Mouse (Mus musculus): Measurements from ENCODE around the gene Tmem56. TPM values are rescaled to one million over a fixed set of nuclear protein-coding genes. Genes with fewer than 3 reads are reported as not detected.
A peak's percentile ranks its signal among the peaks of the same experiment; 100 is the strongest.

The Tmem56 gene
- polyA plus RNA-seq, 1 experiment = 227 TPM

DNA sequence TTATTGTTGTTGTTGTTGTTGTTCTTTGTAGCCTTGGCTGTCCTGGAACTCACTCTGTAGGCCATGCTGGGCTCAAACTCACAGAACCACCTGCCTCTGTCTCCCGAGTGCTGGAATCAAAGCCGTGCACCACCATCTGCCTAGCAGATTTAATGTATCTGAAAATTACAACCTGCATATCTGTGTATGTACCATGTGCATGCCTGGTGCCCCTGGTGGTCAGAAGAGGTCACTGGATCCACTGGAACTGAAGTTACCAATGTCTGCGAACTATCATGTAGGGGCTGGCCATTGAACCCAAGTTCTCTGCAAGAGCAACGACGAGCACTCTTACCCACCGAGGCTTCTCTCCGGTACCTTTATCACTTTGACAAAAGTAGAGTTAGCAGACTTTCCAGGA lies 23.7 kb upstream of the Tmem56 start:
- no peaks in the 10 kb centered on the region for H3K27me3 ChIP-seq (ENCODE audit: control insufficient read depth, insufficient read depth, low read length)
- H3K36me3 ChIP-seq (ENCODE audit: control insufficient read depth, insufficient read depth, low read length) = no peaks in the 10 kb centered on the region
- H3K27ac ChIP-seq (ENCODE audit: control insufficient read depth, insufficient read depth, low read depth, low read length) = no peak overlapping the region
- TF ChIP-seq POLR2A (IDR thresholded peaks at IDR 0.05; ENCODE audit: control insufficient read depth, low read depth, low read length) (no peak), CTCF (IDR thresholded peaks at IDR 0.05; ENCODE audit: control insufficient read depth, insufficient read depth, insufficient replicate concordance, low read depth, low read length) (no peak)
- no peak overlapping the region for H3K4me3 ChIP-seq (ENCODE audit: control insufficient read depth, low read depth, low read length)
- no peaks in the 10 kb centered on the region; the same call in 1 of the 2 replicates for H3K4me1 ChIP-seq (ENCODE audit: control insufficient read depth, insufficient read depth, low read length)

DNA sequence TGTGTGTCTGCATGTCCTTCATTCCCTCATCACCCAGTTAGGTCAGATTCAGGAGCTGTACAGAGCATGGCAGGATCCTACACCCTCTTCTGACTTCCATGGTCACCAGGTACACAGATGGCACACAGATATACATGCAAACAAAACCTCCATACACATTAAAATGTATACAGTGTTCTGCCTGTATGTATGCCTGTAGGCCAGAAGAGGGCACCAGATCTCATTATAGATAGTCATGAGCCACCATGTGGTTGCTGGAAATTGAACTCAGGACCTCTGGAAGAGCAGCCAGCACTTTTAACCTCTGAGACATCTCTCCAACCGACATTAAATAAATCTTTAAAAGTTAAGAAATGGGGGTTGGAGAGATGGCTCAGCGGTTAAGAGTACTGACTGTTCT lies 11.3 kb upstream of the Tmem56 start:
- Histone ChIP-seq H3K36me3 (ENCODE audit: control insufficient read depth, insufficient read depth, low read length) (no peaks in the 10 kb centered on the region), H3K4me1 (ENCODE audit: control insufficient read depth, insufficient read depth, low read length) (no peaks in the 10 kb centered on the region; the same call in none of the 2 replicates), H3K27me3 (ENCODE audit: control insufficient read depth, insufficient read depth, low read length) (no peaks in the 10 kb centered on the region), H3K4me3 (ENCODE audit: control insufficient read depth, low read depth, low read length) (no peak overlapping the region), H3K27ac (ENCODE audit: control insufficient read depth, insufficient read depth, low read depth, low read length) (no peak overlapping the region)
- TF ChIP-seq POLR2A (IDR thresholded peaks at IDR 0.05; ENCODE audit: control insufficient read depth, low read depth, low read length) = no peak
- no peak for TF ChIP-seq CTCF (IDR thresholded peaks at IDR 0.05; ENCODE audit: control insufficient read depth, insufficient read depth, insufficient replicate concordance, low read depth, low read length)

DNA sequence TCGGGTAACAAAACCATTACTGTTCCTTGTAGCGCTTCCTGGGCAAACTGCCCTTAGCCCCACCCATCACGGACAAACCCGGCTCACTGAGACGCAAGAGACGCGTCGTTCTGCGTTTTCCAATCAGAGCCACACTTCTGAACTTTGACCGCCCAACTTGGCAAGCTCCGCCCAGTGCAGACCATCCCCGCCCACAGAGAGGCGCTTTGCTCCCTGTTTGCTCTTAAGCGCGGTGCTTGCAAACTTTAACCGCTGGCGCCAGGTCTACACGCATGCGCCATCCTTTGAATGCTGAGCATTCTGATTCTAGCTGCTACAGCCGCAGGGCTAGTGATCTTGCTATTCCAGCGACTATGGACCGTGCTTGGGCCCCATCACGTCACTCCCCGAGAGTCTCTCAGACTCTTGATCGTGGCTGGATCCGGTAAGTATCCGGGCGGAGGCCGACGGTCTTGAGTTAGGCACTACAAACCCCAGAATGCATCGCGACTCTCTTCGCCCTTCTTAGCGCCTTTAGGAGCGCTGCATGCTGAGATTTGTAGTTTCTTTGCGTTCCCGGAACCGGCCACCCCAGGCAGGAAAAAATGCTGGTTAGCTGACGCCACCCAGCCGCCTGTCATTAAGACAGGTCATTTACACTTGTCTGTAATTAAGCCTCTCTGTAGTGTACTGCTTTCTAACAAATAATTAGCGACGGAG lies 8.8 kb upstream of the Tmem56 start, which contains the start of gene Alg14:
TSS of gene Alg14 (plus strand) at position 214 of the 699 bp plus-strand sequence.
- no peaks in the 10 kb centered on the region; the same call in none of the 2 replicates for H3K4me1 ChIP-seq (ENCODE audit: control insufficient read depth, insufficient read depth, low read length)
- no peaks in the 10 kb centered on the region for H3K36me3 ChIP-seq (ENCODE audit: control insufficient read depth, insufficient read depth, low read length)
- H3K27me3 ChIP-seq (ENCODE audit: control insufficient read depth, insufficient read depth, low read length) = no peaks in the 10 kb centered on the region
- H3K4me3 ChIP-seq (ENCODE audit: control insufficient read depth, low read depth, low read length) = peak within 1 kb of the TSS; percentile 97
- no peak for TF ChIP-seq CTCF (IDR thresholded peaks at IDR 0.05; ENCODE audit: control insufficient read depth, insufficient read depth, insufficient replicate concordance, low read depth, low read length)
- peak; percentile 75; the same call in 1 of the 2 replicates for TF ChIP-seq POLR2A (IDR thresholded peaks at IDR 0.05; ENCODE audit: control insufficient read depth, low read depth, low read length)
- peak within 1 kb of the TSS; percentile 96 for H3K27ac ChIP-seq (ENCODE audit: control insufficient read depth, insufficient read depth, low read depth, low read length)

DNA sequence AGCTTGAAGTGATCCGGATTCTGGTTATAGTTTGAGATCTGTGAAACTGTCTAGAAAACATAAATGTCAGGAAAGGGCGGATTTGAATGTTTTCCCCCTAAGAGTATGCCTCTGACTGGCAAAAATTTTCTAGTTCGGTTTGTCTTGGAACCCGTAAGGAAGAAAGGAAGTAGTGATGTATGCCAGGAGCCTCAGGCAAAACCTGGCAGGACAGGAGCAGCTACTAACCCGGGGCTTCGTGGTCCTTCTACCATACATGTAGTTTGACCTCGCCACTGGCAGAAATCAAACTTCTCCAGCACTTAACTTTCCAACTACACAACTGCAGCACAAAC lies 8.3 kb upstream of the Tmem56 start:
- TF ChIP-seq CTCF (IDR thresholded peaks at IDR 0.05; ENCODE audit: control insufficient read depth, insufficient read depth, insufficient replicate concordance, low read depth, low read length) (no peak), POLR2A (IDR thresholded peaks at IDR 0.05; ENCODE audit: control insufficient read depth, low read depth, low read length) (no peak)

DNA sequence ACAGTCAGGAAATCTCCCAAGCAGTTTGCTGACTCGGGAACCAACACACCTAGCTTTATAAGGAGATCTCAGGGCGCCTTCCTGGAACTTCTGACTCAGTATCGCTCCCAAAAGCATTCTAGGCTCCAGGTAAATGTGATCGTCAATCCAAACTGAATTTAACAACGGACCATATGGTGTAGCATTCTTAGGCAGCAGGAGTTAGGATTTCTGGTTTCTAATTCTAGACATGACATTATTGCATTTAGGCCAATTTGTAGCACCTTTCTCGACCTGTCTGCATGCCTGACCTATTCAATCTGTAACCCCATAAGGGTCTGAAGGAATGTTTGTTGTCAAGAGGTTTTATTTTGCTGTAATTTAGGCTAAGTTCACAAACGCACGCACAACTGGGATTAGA lies 7.8 kb upstream of the Tmem56 start:
- no peaks in the 10 kb centered on the region; the same call in none of the 2 replicates for H3K4me1 ChIP-seq (ENCODE audit: control insufficient read depth, insufficient read depth, low read length)
- H3K27me3 ChIP-seq (ENCODE audit: control insufficient read depth, insufficient read depth, low read length) = no peaks in the 10 kb centered on the region
- H3K36me3 ChIP-seq (ENCODE audit: control insufficient read depth, insufficient read depth, low read length) = no peaks in the 10 kb centered on the region
- peak overlapping the region; percentile 91; the same call in 1 of the 2 replicates for H3K27ac ChIP-seq (ENCODE audit: control insufficient read depth, insufficient read depth, low read depth, low read length)
- TF ChIP-seq CTCF (IDR thresholded peaks at IDR 0.05; ENCODE audit: control insufficient read depth, insufficient read depth, insufficient replicate concordance, low read depth, low read length) = no peak
- TF ChIP-seq POLR2A (IDR thresholded peaks at IDR 0.05; ENCODE audit: control insufficient read depth, low read depth, low read length) = no peak
- H3K4me3 ChIP-seq (ENCODE audit: control insufficient read depth, low read depth, low read length) = no peak overlapping the region

More for the DNA sequence above, 8.3 kb upstream of the Tmem56 start:
- H3K27me3 ChIP-seq (ENCODE audit: control insufficient read depth, insufficient read depth, low read length) = no peaks in the 10 kb centered on the region
- H3K27ac ChIP-seq (ENCODE audit: control insufficient read depth, insufficient read depth, low read depth, low read length) = peak overlapping the region; percentile 91
- H3K4me3 ChIP-seq (ENCODE audit: control insufficient read depth, low read depth, low read length) = peak overlapping the region; percentile 97
- H3K4me1 ChIP-seq (ENCODE audit: control insufficient read depth, insufficient read depth, low read length) = no peaks in the 10 kb centered on the region; the same call in none of the 2 replicates
- no peaks in the 10 kb centered on the region for H3K36me3 ChIP-seq (ENCODE audit: control insufficient read depth, insufficient read depth, low read length)

DNA sequence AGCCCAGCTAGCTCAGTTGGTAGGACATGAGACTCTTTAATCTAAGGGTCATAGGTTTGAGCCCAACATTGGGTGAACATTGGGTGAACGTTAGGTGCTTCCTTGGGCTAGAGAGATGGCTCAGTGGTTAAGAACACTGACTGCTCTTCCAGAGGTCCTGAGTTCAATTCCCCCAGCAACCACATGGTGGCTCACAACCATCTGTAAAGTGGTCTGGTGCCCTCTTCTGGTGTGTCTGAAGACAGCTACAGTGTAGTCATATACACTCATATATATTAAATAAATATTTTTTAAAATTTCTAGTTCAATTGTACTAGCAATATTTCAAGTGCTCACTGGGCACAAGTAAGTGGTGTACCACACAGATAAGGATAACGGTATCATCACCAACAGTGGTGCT lies 4.3 kb upstream of the Tmem56 start:
- no peak overlapping the region for H3K4me3 ChIP-seq (ENCODE audit: control insufficient read depth, low read depth, low read length)
- H3K27me3 ChIP-seq (ENCODE audit: control insufficient read depth, insufficient read depth, low read length) = no peaks in the 10 kb centered on the region
- TF ChIP-seq CTCF (IDR thresholded peaks at IDR 0.05; ENCODE audit: control insufficient read depth, insufficient read depth, insufficient replicate concordance, low read depth, low read length) (no peak), POLR2A (IDR thresholded peaks at IDR 0.05; ENCODE audit: control insufficient read depth, low read depth, low read length) (no peak)
- no peak overlapping the region for H3K27ac ChIP-seq (ENCODE audit: control insufficient read depth, insufficient read depth, low read depth, low read length)
- H3K4me1 ChIP-seq (ENCODE audit: control insufficient read depth, insufficient read depth, low read length) = no peaks in the 10 kb centered on the region; the same call in none of the 2 replicates
- no peaks in the 10 kb centered on the region for H3K36me3 ChIP-seq (ENCODE audit: control insufficient read depth, insufficient read depth, low read length)

DNA sequence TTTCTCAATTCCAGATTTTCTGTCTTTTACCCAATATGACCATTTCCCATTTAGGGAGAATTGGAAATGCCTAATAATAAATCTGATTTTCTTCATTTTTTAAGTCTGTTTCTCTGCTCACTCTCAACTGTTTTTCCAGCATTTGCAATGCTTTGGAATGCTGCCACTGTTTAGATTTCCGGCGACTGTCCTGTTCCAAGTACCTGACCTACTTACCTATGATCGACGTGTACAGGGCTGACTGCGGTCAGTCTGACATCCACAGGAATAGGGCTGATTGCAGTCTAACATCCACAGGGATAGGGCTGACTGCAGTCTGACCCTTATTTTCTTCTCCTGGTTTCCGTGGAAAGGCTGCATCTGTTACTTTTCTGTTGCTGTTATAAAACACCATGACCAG lies 2.3 kb upstream of the Tmem56 start:
- Histone ChIP-seq H3K4me1 (ENCODE audit: control insufficient read depth, insufficient read depth, low read length) (no peaks in the 10 kb centered on the region), H3K27me3 (ENCODE audit: control insufficient read depth, insufficient read depth, low read length) (no peaks in the 10 kb centered on the region), H3K27ac (ENCODE audit: control insufficient read depth, insufficient read depth, low read depth, low read length) (no peak overlapping the region), H3K36me3 (ENCODE audit: control insufficient read depth, insufficient read depth, low read length) (no peaks in the 10 kb centered on the region), H3K4me3 (ENCODE audit: control insufficient read depth, low read depth, low read length) (no peak overlapping the region)
- no peak for TF ChIP-seq POLR2A (IDR thresholded peaks at IDR 0.05; ENCODE audit: control insufficient read depth, low read depth, low read length)

Data from testis, adult 2 months (tissue).